Mouse (Mus musculus): ENCODE data around the gene Ank3.

The Ank3 gene

GRCm38 (mm10) chr10:70065191-70065590 is 666.6 kb downstream of the Ank3 start:
- no peak for DNase-seq (ENCODE audit: low read depth)

GRCm38 (mm10) chr10:70066497-70067168 is 668.1 kb downstream of the Ank3 start:
- no peak for DNase-seq (ENCODE audit: low read depth)

GRCm38 (mm10) chr10:70067169-70068115 is 668.9 kb downstream of the Ank3 start:
- DNase-seq (ENCODE audit: low read depth): no peak

- no peak for DNase-seq (ENCODE audit: low read depth)
These were observed 670.7 kb downstream of the Ank3 start for GRCm38 (mm10) chr10:70069321-70069720.

GRCm38 (mm10) chr10:70071334-70071733 is 672.8 kb downstream of the Ank3 start:
- no peak for DNase-seq (ENCODE audit: low read depth)
